Mouse (Mus musculus) erythroblast, embryonic 14.5 days (primary cell): ENCODE measurements at regions not wholly inside any gene's neighbourhood (a gene's known extent, or its start where the extent isn't known, plus 50 kb on each side); places are given as distances from the start of the nearest gene placed in this dataset.

Experiments
- GATA1 ChIP-seq: IDR thresholded peaks from 2 replicates; pipeline ENCODE4 v1.6.1; 2012; ENCODE audit warnings: low read length, inconsistent platforms, mixed read lengths
- TAL1 ChIP-seq: IDR thresholded peaks from 3 replicates; pipeline ENCODE4 v1.6.1; 2012; ENCODE audit warnings: low read length, inconsistent platforms, mixed read lengths

DNA sequence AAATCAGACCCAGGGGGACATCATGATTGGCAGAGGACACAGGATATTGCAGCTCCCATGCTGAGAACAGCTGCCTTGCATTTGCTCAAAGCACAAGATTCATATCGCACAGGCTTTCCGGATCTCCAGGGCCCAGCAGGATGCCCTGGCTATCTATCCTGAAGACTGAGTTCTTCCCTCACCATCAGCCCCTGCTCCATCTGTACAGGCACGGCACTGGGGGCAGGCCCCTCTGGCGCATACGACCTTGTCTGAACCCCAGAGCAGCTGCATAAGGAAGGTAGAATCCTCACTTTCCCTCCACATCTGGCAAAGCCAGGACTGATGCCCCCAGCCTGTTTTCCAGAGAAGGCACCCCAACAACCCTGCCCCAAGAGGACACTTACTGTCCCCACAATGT lies 266.8 kb downstream of the Tns1 start:
- TF ChIP-seq GATA1: no peak
- no peak for TF ChIP-seq TAL1
